Mouse (Mus musculus): ENCODE data around the gene Tinf2.

The Tinf2 gene

GRCm38 (mm10) chr14:55681160-55682117 is at the start of gene Tinf2:
Gene Tinf2, minus strand, starts transcription at chr14:55681820.
- in situ Hi-C loops (cut with MboI, MseI) = loop anchor here (5.0 kb wide), 1 partner anchor 61 kb away; no protein-coding TSS in a partner anchor

GRCm38 (mm10) chr14:55730531-55731032 is 49.0 kb upstream of the Tinf2 start:
- in situ Hi-C loops (cut with MboI, MseI) = no loop called here

- in situ Hi-C loops (cut with MboI, MseI) = no loop called here
These were observed 48.5 kb upstream of the Tinf2 start for GRCm38 (mm10) chr14:55730116-55730515.

- in situ Hi-C loops (cut with MboI, MseI) = no loop called here
These were observed 46.5 kb upstream of the Tinf2 start for GRCm38 (mm10) chr14:55727889-55728685.

- in situ Hi-C loops (cut with MboI, MseI) = no loop called here
These were observed 44.6 kb upstream of the Tinf2 start for GRCm38 (mm10) chr14:55726261-55726660.

- in situ Hi-C loops (cut with MboI, MseI) = loop anchor here in 1 of 2 experiments (5.0 kb wide), 1 partner anchor 87 kb away; the partner anchor contains the start of genes Gm49378 and Ipo4
These were observed 42.8 kb upstream of the Tinf2 start for GRCm38 (mm10) chr14:55724411-55724871.

- in situ Hi-C loops (cut with MboI, MseI) = loop anchor here in 1 of 2 experiments (5.0 kb wide), 1 partner anchor 86 kb away; the partner anchor contains the start of genes Gm49378 and Ipo4
These were observed 41.8 kb upstream of the Tinf2 start for GRCm38 (mm10) chr14:55723433-55723832.

- in situ Hi-C loops (cut with MboI, MseI) = loop anchor here in 1 of 2 experiments (5.0 kb wide), 1 partner anchor 85 kb away; the partner anchor contains the start of genes Gm49378 and Ipo4
These were observed 40.9 kb upstream of the Tinf2 start for GRCm38 (mm10) chr14:55722438-55722945.

- in situ Hi-C loops (cut with MboI, MseI) = loop anchor here in 1 of 2 experiments (5.0 kb wide), 1 partner anchor 85 kb away; the partner anchor contains the start of genes Gm49378 and Ipo4
These were observed 40.2 kb upstream of the Tinf2 start, which contains the start of gene Rabggta for GRCm38 (mm10) chr14:55721700-55722437. Gene Rabggta, minus strand, starts transcription at chr14:55722263.

GRCm38 (mm10) chr14:55721076-55721475 is 39.5 kb upstream of the Tinf2 start:
- in situ Hi-C loops (cut with MboI, MseI) = loop anchor here in 1 of 2 experiments (5.0 kb wide), 1 partner anchor 84 kb away; the partner anchor contains the start of genes Gm49378 and Ipo4

GRCm38 (mm10) chr14:55720666-55721065 is 39.0 kb upstream of the Tinf2 start:
- in situ Hi-C loops (cut with MboI, MseI) = loop anchor here in 1 of 2 experiments (5.0 kb wide), 1 partner anchor 83 kb away; the partner anchor contains the start of genes Gm49378 and Ipo4

- in situ Hi-C loops (cut with MboI, MseI) = loop anchor here in 1 of 2 experiments (5.0 kb wide), 1 partner anchor 82 kb away; the partner anchor contains the start of genes Gm49378 and Ipo4
These were observed 38.1 kb upstream of the Tinf2 start for GRCm38 (mm10) chr14:55719737-55720136.

GRCm38 (mm10) chr14:55716884-55717283 is 35.3 kb upstream of the Tinf2 start:
- in situ Hi-C loops (cut with MboI, MseI) = no loop called here

- in situ Hi-C loops (cut with MboI, MseI) = no loop called here
These were observed 34.7 kb upstream of the Tinf2 start for GRCm38 (mm10) chr14:55716271-55716670.

GRCm38 (mm10) chr14:55714893-55715292 is 33.3 kb upstream of the Tinf2 start:
- in situ Hi-C loops (cut with MboI, MseI) = no loop called here

GRCm38 (mm10) chr14:55713729-55714122 is 32.1 kb upstream of the Tinf2 start, which contains the start of gene Tgm1:
Gene Tgm1, minus strand, starts transcription at chr14:55713926.
- in situ Hi-C loops (cut with MboI, MseI) = no loop called here

GRCm38 (mm10) chr14:55713007-55713728 is 31.5 kb upstream of the Tinf2 start:
- in situ Hi-C loops (cut with MboI, MseI) = no loop called here

- in situ Hi-C loops (cut with MboI, MseI) = no loop called here
These were observed 30.2 kb upstream of the Tinf2 start for GRCm38 (mm10) chr14:55711786-55712185.

GRCm38 (mm10) chr14:55709509-55709908 is 27.9 kb upstream of the Tinf2 start:
- in situ Hi-C loops (cut with MboI, MseI) = no loop called here

Measured in T-helper 17 cell (primary cell).